Mouse (Mus musculus) retina, embryonic 14.5 days (tissue): ENCODE measurements at regions not wholly inside any gene's neighbourhood (a gene's known extent, or its start where the extent isn't known, plus 50 kb on each side); places are given as distances from the start of the nearest gene placed in this dataset.
A peak's percentile ranks its signal among the peaks of the same experiment; 100 is the strongest.

Source experiments
- DNase-seq: peaks from one replicate; pipeline ENCODE4 v3.0.0-alpha.2; 2015; ENCODE audit warnings: low spot score

DNA sequence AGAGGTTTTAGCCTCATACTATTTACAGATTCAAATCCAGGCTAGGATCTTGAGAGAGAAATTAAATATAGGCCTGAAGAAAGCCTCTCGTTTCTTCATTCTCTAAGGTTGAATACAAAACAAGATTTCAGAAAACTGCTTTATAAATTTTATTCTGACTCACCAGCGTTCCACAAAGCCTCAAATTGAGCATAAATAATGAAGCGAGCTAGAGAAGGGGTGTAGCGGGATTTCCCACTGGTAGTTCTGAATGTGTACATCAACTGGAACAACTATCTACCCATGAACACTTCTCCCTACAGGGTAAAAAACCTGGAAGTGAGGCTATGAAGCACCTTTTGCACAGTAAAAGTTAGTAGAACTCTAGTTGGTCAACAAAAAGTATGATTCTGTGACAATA lies 72.3 kb upstream of the Adam34 start:
- DNase-seq, result peak; percentile 50
